Mouse (Mus musculus): ENCODE measurements around the gene Plekha3.

Plekha3 gene

GRCm38 (mm10) chr2:76674725-76675427, at the start of gene Plekha3:
Plekha3 (plus strand) TSS chr2:76675281.
- peak; percentile 59 for DNase-seq (ENCODE audit: low read depth, low spot score)

- DNase-seq (ENCODE audit: low read depth, low spot score), result no peak
These were observed 44.8 kb upstream of the Plekha3 start for GRCm38 (mm10) chr2:76630293-76630692.

- no peak for DNase-seq (ENCODE audit: low read depth, low spot score)
These were observed 43.5 kb upstream of the Plekha3 start for GRCm38 (mm10) chr2:76631600-76631999.

- DNase-seq (ENCODE audit: low read depth, low spot score), result no peak
These were observed 35.4 kb upstream of the Plekha3 start for GRCm38 (mm10) chr2:76639637-76640036.

GRCm38 (mm10) chr2:76643801-76644200, 31.3 kb upstream of the Plekha3 start:
- DNase-seq (ENCODE audit: low read depth, low spot score), result no peak

- DNase-seq (ENCODE audit: low read depth, low spot score), result no peak
These were observed 27.6 kb upstream of the Plekha3 start for GRCm38 (mm10) chr2:76647441-76647869.

- peak; percentile 96 for DNase-seq (ENCODE audit: low read depth, low spot score)
These were observed 27.1 kb upstream of the Plekha3 start, which contains the start of the genes Prkra and Pjvk for GRCm38 (mm10) chr2:76647883-76648570. Prkra (minus strand) TSS chr2:76648015. Pjvk (plus strand) TSS chr2:76648476.

- DNase-seq (ENCODE audit: low read depth, low spot score), result no peak
These were observed 26.4 kb upstream of the Plekha3 start for GRCm38 (mm10) chr2:76648666-76649141.

GRCm38 (mm10) chr2:76653070-76653469, 22.0 kb upstream of the Plekha3 start:
- no peak for DNase-seq (ENCODE audit: low read depth, low spot score)

GRCm38 (mm10) chr2:76654646-76655045, 20.4 kb upstream of the Plekha3 start:
- no peak for DNase-seq (ENCODE audit: low read depth, low spot score)

GRCm38 (mm10) chr2:76655444-76655843, 19.6 kb upstream of the Plekha3 start:
- no peak for DNase-seq (ENCODE audit: low read depth, low spot score)

GRCm38 (mm10) chr2:76655982-76656381, 19.1 kb upstream of the Plekha3 start:
- no peak for DNase-seq (ENCODE audit: low read depth, low spot score)

GRCm38 (mm10) chr2:76658551-76658950, 16.5 kb upstream of the Plekha3 start:
- no peak for DNase-seq (ENCODE audit: low read depth, low spot score)

GRCm38 (mm10) chr2:76659419-76659818, 15.7 kb upstream of the Plekha3 start:
- no peak for DNase-seq (ENCODE audit: low read depth, low spot score)

GRCm38 (mm10) chr2:76665531-76665930, 9.6 kb upstream of the Plekha3 start:
- DNase-seq (ENCODE audit: low read depth, low spot score), result no peak

- DNase-seq (ENCODE audit: low read depth, low spot score), result no peak
These were observed 7.9 kb upstream of the Plekha3 start for GRCm38 (mm10) chr2:76667200-76667599.

GRCm38 (mm10) chr2:76671641-76672040, 3.4 kb upstream of the Plekha3 start:
- no peak for DNase-seq (ENCODE audit: low read depth, low spot score)

GRCm38 (mm10) chr2:76672134-76672745, 2.8 kb upstream of the Plekha3 start:
- DNase-seq (ENCODE audit: low read depth, low spot score), result no peak

- DNase-seq (ENCODE audit: low read depth, low spot score), result peak; percentile 76
These were observed 2.1 kb upstream of the Plekha3 start, which contains the start of gene Fkbp7 for GRCm38 (mm10) chr2:76672966-76673392. Fkbp7 (minus strand) TSS chr2:76673116.

- no peak for DNase-seq (ENCODE audit: low read depth, low spot score)
These were observed 1.5 kb upstream of the Plekha3 start for GRCm38 (mm10) chr2:76673472-76674081.

- DNase-seq (ENCODE audit: low read depth, low spot score), result no peak
These were observed 370 bp downstream of the Plekha3 start for GRCm38 (mm10) chr2:76675451-76675850.

GRCm38 (mm10) chr2:76675949-76676348, 868 bp downstream of the Plekha3 start:
- no peak for DNase-seq (ENCODE audit: low read depth, low spot score)
